Mouse (Mus musculus) liver, embryonic 13.5 days (tissue): ENCODE results near the gene Nudt4. TPM values are rescaled to one million over a fixed set of nuclear protein-coding genes. Genes with fewer than 3 reads are reported as not detected.

Experiments
- ATAC-seq: fragments of 200-750 bp; cut with Nextera tagmentation; 2 replicates; pipeline ENCODE4 v1.8.0; 2017; ENCODE audit warnings: low read depth, mild to moderate bottlenecking, moderate number of reproducible peaks, moderate library complexity
- DNase-seq: peaks from one replicate; pipeline ENCODE4 v3.0.0; 2022
- H3K27ac ChIP-seq: fragments of 300-500 bp; sonication (generic); 2 replicates; pipeline ENCODE4 v1.5.1; 2015; ENCODE audit warnings: moderate library complexity, mild to moderate bottlenecking, inconsistent platforms
- H3K27me3 ChIP-seq: fragments of 300-500 bp; sonication (generic); 2 replicates; pipeline ENCODE4 v1.6.1; 2015; ENCODE audit warnings: mild to moderate bottlenecking, inconsistent platforms
- H3K36me3 ChIP-seq: fragments of 300-500 bp; sonication (generic); 2 replicates; pipeline ENCODE4 v1.6.1; 2015; ENCODE audit warnings: mild to moderate bottlenecking, inconsistent platforms
- H3K4me1 ChIP-seq: fragments of 300-500 bp; sonication (generic); replicated peaks from 2 replicates; pipeline ENCODE4 v1.6.1; 2015; ENCODE audit warnings: inconsistent platforms
- H3K4me2 ChIP-seq: fragments of 300-500 bp; sonication (generic); 2 replicates; pipeline ENCODE4 v1.6.1; 2015; ENCODE audit warnings: inconsistent platforms, mild to moderate bottlenecking, moderate library complexity
- H3K4me3 ChIP-seq: fragments of 300-500 bp; sonication (generic); replicated peaks from 2 replicates; pipeline ENCODE4 v1.5.1; 2015; ENCODE audit warnings: mild to moderate bottlenecking, inconsistent platforms
- H3K9ac ChIP-seq: fragments of 300-500 bp; sonication (generic); 2 replicates; pipeline ENCODE4 v1.6.1; 2015; ENCODE audit warnings: mild to moderate bottlenecking, inconsistent platforms
- H3K9me3 ChIP-seq: fragments of 300-500 bp; sonication (generic); replicated peaks from 2 replicates; pipeline ENCODE4 v1.6.1; 2016; ENCODE audit warnings: inconsistent platforms
- WGBS: fragments of 180-500 bp; shearing (Covaris S2); methylation state at CpG from one replicate; pipeline ENCODE4 v1.1.7; 2015; ENCODE audit not compliant: insufficient replicate concordance; 5-methylcytosine and 5-hydroxymethylcytosine counted together
- polyA plus RNA-seq: library from polyadenylated mRNA; unstranded; fragments of >200 nt; fragmentation: Nextera tagmentation; extraction: Ambion mirVana; gene quantifications from 2 replicates; pipeline ENCODE4 v1.2.1, GENCODE M21; 2015

Nudt4 gene
- polyA plus RNA-seq, 1 experiment from 2014 or later: 81.7 TPM

DNA sequence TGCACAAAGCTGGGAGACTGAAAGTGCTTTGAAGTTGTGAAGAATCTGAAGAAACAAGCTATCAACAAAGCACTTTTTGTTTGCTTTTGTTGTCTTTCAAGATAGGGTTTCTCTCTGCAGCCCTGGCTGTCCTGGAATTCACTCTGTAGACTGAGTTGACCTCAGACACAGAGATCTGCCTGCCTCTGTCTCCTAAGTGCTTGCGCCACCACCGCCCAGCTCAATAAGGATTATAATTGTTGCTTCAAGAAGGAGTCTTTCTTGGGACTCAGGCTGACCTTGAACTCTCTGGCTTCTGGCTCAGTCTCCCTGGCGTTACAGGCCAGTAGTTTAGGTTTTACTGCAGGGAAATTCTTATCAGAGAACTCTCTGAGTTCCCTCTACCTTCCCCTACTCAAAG, 2.8 kb upstream of the Nudt4 start:
- Histone ChIP-seq H3K4me1 (peaks cover 63% of the 10 kb centered on the region), H3K36me3 (0 out of 2 replicates have a peak, but pooled peaks cover 1% of the 10 kb centered on the region), H3K9ac (no peak overlapping the region), H3K27ac (peak overlapping the region; percentile 91), H3K4me2 (no peak overlapping the region), H3K27me3 (no peaks in the 10 kb centered on the region), H3K4me3 (no peak overlapping the region), H3K9me3 (no peaks in the 10 kb centered on the region)
- no peak for ATAC-seq
- 64% methylated on average over 3 of the region's 3 CpGs for WGBS
- DNase-seq: no peak

- Histone ChIP-seq H3K9ac (peak overlapping the region; percentile 58), H3K27me3 (no peaks in the 10 kb centered on the region), H3K36me3 (peaks cover 12% of the 10 kb centered on the region), H3K4me3 (peak overlapping the region; percentile 12; the same call in 1 of the 2 replicates), H3K4me1 (peaks cover 68% of the 10 kb centered on the region), H3K4me2 (peak overlapping the region; percentile 77), H3K27ac (peak overlapping the region; percentile 79), H3K9me3 (no peaks in the 10 kb centered on the region)
- no peak for DNase-seq
- no peak for ATAC-seq
- 28% methylated on average over 14 of the region's 14 CpGs for WGBS
Observed at GRCm38 (mm10) chr10:95565156-95565854, 1.4 kb upstream of the Nudt4 start.

- Histone ChIP-seq H3K27ac (peak overlapping the region; percentile 94), H3K4me3 (peak overlapping the region; percentile 100), H3K9ac (peak overlapping the region; percentile 100), H3K9me3 (no peaks in the 10 kb centered on the region), H3K36me3 (peaks cover 34% of the 10 kb centered on the region), H3K4me2 (peak overlapping the region; percentile 75), H3K27me3 (no peaks in the 10 kb centered on the region), H3K4me1 (peaks cover 75% of the 10 kb centered on the region)
- ATAC-seq (peak; percentile 35), DNase-seq (peak; percentile 31)
- under 1% methylated on average over 65 of the region's 65 CpGs for WGBS
Observed at GRCm38 (mm10) chr10:95562859-95563841, 796 bp downstream of the Nudt4 start.

DNA sequence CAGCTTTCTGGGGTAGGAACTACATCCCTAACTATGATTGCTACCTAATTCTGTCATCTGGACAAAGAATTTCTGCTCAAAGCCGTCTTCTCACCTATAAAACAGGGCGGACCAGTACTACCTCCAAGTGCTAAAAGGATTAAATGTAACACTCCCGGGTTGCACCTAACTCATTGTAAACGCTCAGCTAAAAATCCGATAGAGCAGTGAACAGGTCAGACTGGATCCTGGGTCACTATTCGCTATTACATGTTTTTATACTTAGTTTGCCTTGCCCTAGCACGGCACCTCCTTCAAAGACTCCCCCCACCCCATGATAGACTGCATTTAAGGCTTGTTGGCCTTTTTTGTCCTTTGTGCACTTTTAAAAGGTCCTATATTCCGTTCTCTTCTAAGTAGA, 1.6 kb downstream of the Nudt4 start:
- H3K36me3 ChIP-seq: peaks cover 41% of the 10 kb centered on the region
- H3K4me1 ChIP-seq: peaks cover 75% of the 10 kb centered on the region
- peak overlapping the region; percentile 100 for H3K4me3 ChIP-seq
- ATAC-seq: no peak
- peak overlapping the region; percentile 94 for H3K27ac ChIP-seq
- no peaks in the 10 kb centered on the region for H3K9me3 ChIP-seq
- 16% methylated on average over 8 of the region's 8 CpGs for WGBS
- H3K27me3 ChIP-seq: no peaks in the 10 kb centered on the region
- H3K9ac ChIP-seq: peak overlapping the region; percentile 100
- H3K4me2 ChIP-seq: peak overlapping the region; percentile 75
- DNase-seq: no peak

DNA sequence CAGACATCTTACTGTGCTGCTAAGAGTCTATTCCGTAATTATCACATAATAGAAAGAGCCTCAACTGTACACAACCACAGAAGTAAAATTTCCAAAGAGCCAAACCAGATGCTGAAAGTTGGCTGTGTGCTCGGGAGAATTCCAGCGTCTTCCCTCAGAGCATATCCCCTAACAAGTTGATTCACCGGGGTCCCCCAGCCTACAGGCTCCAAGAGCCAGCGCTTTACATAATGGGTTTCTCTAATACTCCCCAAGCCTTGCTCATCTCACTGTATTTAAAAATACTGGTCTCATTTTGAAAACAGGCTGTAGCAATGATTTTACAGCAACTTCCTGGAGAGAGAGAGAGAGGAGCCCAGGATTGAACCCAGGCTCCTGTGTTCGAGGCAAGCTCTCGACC, 2.3 kb downstream of the Nudt4 start:
- Histone ChIP-seq H3K4me2 (peak overlapping the region; percentile 75), H3K9ac (peak overlapping the region; percentile 100), H3K4me3 (peak overlapping the region; percentile 100), H3K4me1 (peaks cover 70% of the 10 kb centered on the region), H3K36me3 (peaks cover 49% of the 10 kb centered on the region), H3K9me3 (no peaks in the 10 kb centered on the region), H3K27ac (peak overlapping the region; percentile 94), H3K27me3 (no peaks in the 10 kb centered on the region)
- ATAC-seq: no peak
- DNase-seq: no peak
- WGBS: 68% methylated on average over 7 of the region's 7 CpGs

- 86% methylated on average over 9 of the region's 9 CpGs for WGBS
- DNase-seq (no peak), ATAC-seq (no peak)
- Histone ChIP-seq H3K36me3 (peaks cover 60% of the 10 kb centered on the region), H3K4me2 (peak overlapping the region; percentile 75), H3K4me3 (peak overlapping the region; percentile 100), H3K9me3 (no peaks in the 10 kb centered on the region), H3K27ac (peak overlapping the region; percentile 60), H3K27me3 (no peaks in the 10 kb centered on the region), H3K4me1 (peaks cover 66% of the 10 kb centered on the region), H3K9ac (peak overlapping the region; percentile 65)
Observed at GRCm38 (mm10) chr10:95560394-95560983, 3.5 kb downstream of the Nudt4 start.

GRCm38 (mm10) chr10:95559426-95559825, 4.5 kb downstream of the Nudt4 start:
- Histone ChIP-seq H3K9me3 (no peaks in the 10 kb centered on the region), H3K9ac (peak overlapping the region; percentile 65; the same call in 1 of the 2 replicates), H3K27me3 (no peaks in the 10 kb centered on the region), H3K4me2 (peak overlapping the region; percentile 75), H3K36me3 (peaks cover 71% of the 10 kb centered on the region), H3K4me3 (peak overlapping the region; percentile 100), H3K4me1 (peaks cover 62% of the 10 kb centered on the region), H3K27ac (peak overlapping the region; percentile 60; the same call in 1 of the 2 replicates)
- ATAC-seq (no peak), DNase-seq (no peak)
- WGBS: 71% methylated on average over 7 of the region's 7 CpGs

DNA sequence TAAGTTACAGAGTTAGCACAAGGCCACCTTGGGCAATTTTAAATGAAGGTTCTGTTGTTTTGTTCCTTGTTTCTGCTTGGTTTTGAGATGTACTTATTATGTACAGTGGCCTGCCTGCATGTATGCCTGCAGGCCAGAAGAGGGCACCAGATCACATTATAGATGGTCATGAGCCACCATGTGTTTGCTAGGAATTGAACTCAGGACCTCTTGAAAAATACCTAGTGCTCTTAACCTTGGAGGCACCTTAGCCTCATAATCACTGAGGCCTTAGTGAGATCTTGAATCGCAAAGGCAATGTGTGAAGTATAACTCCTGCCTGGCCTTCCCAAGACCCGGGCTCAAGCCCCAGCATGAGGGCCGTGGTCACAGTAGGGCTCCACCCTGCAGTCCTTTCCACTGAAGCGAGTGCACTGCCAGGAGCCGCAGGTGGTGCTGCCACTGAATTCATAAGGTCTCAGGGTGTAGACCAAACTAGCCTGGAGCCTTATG, 6.6 kb downstream of the Nudt4 start:
- no peak overlapping the region for H3K9ac ChIP-seq
- H3K4me1 ChIP-seq: peaks cover 77% of the 10 kb centered on the region
- no peak overlapping the region for H3K4me2 ChIP-seq
- no peak overlapping the region for H3K27ac ChIP-seq
- no peaks in the 10 kb centered on the region for H3K9me3 ChIP-seq
- ATAC-seq (peak; percentile 45), DNase-seq (peak; percentile 32)
- peak overlapping the region; percentile 10; the same call in 1 of the 2 replicates for H3K4me3 ChIP-seq
- WGBS: 87% methylated on average over 5 of the region's 5 CpGs
- H3K36me3 ChIP-seq: peaks cover 85% of the 10 kb centered on the region
- H3K27me3 ChIP-seq: no peaks in the 10 kb centered on the region

DNA sequence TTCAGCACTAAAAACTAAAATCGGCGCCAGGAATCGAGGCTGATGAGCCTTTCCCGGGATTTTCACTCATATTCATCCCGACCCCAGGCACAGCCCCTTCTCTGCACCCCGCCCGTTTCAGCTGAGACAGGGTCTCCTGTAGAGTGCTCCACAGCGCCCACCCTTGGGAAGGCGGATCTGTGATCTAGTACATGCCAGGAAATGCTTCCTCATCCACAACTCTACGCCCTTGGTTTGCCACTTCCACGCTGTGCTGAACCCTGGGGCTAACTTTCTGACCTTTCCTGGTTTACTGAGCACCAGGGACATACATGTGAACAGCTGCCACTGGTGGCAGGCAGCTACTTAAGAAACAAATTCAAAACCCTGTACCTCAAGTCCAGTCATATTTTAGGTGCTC, 8.1 kb downstream of the Nudt4 start:
- WGBS: 88% methylated on average over 11 of the region's 11 CpGs
- no peak overlapping the region for H3K27ac ChIP-seq
- H3K4me1 ChIP-seq: peaks cover 71% of the 10 kb centered on the region
- H3K9ac ChIP-seq: no peak overlapping the region
- peaks cover 91% of the 10 kb centered on the region for H3K36me3 ChIP-seq
- DNase-seq (no peak), ATAC-seq (no peak)
- no peak overlapping the region for H3K4me3 ChIP-seq
- H3K9me3 ChIP-seq: no peaks in the 10 kb centered on the region
- H3K4me2 ChIP-seq: no peak overlapping the region
- H3K27me3 ChIP-seq: no peaks in the 10 kb centered on the region

DNA sequence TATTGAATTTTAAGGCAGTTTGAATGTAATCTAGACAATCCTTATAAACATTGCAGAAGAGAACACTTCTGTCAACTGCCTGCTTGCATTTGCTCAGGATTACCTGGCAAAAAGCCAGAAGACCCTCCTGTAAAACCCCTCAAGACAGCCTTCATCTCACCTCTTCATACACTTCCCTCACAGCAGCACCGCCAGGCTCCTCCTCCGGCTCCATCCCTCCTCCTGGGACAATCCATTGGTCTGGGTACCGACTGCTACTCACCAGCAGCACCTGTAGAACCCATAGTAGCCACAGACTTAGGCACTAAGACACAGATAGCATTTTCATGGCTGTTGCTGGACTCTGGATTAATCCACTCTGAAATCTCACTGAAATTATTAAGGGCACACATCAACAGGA, 11.6 kb downstream of the Nudt4 start:
- no peaks in the 10 kb centered on the region for H3K27me3 ChIP-seq
- ATAC-seq: no peak
- WGBS: 69% methylated on average over 3 of the region's 3 CpGs
- H3K27ac ChIP-seq: 0 out of 2 replicates have a peak overlapping the region, but pooled peaks have one; percentile 39
- peaks cover 90% of the 10 kb centered on the region for H3K36me3 ChIP-seq
- no peak for DNase-seq
- no peak overlapping the region for H3K4me2 ChIP-seq
- no peaks in the 10 kb centered on the region for H3K9me3 ChIP-seq
- no peak overlapping the region for H3K4me3 ChIP-seq
- H3K4me1 ChIP-seq: peaks cover 38% of the 10 kb centered on the region
- no peak overlapping the region for H3K9ac ChIP-seq

DNA sequence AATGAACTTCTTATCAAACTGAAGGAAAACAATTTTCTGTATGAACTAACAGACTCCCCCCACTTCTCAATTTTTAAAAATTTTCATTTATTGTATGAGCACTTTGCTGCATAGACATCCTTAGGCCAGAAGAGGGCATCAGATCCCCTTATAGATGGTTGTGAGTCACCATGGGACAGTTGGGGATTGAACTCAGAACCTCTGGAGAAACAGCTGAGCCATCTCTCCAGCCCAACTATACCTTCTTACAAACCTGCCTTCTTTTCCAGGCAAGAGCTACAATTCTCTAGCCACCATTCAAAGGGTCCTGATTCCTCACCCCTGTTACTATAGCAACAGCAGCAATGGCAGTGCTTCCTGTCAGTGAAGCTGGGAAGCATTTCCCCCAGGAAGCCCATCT, 12.2 kb downstream of the Nudt4 start:
- no peak overlapping the region for H3K9ac ChIP-seq
- H3K27ac ChIP-seq: no peak overlapping the region
- ATAC-seq: no peak
- no peak overlapping the region for H3K4me2 ChIP-seq
- H3K4me1 ChIP-seq: peaks cover 38% of the 10 kb centered on the region
- H3K36me3 ChIP-seq: peaks cover 90% of the 10 kb centered on the region
- H3K27me3 ChIP-seq: no peaks in the 10 kb centered on the region
- no peak overlapping the region for H3K4me3 ChIP-seq
- H3K9me3 ChIP-seq: no peaks in the 10 kb centered on the region
- DNase-seq: no peak
